Mouse (Mus musculus): Measurements from ENCODE around the gene Rcn3.

The Rcn3 gene

DNA sequence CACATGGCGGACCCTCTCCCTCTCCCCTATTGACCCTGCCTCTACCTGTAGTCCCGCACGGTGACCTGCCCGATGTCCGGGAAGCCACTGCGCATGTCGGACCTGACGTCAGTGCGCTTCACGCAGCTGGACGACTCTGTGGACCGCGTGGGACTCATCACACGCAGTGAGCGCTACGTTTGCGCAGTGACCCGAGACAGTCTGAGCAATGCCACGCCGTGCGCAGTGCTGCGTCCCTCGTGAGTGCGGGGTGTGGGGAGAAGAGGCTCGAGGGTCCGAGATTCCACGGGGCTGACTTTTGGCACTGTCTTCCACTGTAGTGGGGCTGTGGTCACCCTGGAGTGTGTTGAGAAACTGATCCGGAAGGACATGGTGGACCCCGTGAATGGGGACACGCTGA is 15.5 kb downstream of the Rcn3 start:
- intact Hi-C loops (cut with DNase I) = loop anchor here (5.0 kb wide), 1 partner anchor 126 kb away; the partner anchor contains the start of gene Ccdc155

DNA sequence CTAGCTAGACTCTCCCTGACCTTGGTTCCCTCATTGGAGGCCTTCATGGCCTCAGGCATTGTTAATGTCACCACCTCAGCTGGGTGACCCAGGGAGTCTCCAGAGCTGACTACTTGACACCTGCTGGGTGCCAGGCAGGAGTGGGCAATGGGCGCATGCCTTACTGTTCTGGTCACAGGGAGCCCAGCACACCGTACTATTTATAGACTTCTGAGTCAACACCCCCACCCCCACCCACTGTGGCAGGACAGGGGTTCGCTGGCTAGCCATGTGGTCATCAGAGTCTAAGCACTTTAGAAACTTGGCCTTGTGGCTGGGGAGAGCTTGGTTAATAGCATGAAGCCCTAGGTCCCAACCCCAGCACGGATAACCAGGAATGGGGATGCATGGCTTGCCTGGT is 16.6 kb downstream of the Rcn3 start:
- intact Hi-C loops (cut with DNase I) = loop anchor here (5.0 kb wide), 1 partner anchor 127 kb away; the partner anchor contains the start of gene Ccdc155

DNA sequence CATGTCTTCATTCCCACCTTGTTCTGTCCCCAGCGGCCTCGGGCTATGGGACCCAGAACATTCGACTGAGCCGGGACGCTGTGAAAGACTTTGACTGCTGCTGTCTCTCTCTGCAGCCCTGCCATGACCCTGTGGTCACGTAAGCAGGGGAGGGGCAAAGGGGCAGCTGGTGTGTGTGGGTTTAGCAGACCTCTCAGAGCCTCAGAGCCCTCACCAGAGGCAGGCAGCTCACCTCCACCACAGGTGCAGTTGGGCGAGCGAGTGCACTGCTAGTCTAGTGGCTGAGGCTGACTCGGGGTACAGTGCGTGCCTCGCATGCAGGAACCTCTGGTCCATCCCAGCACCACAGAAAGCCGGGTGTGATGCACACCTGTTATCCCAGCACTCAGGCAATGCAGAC is 18.1 kb downstream of the Rcn3 start:
- intact Hi-C loops (cut with DNase I) = loop anchor here (5.0 kb wide), 2 partner anchors 37 to 52 kb away; no protein-coding TSS in a partner anchor

DNA sequence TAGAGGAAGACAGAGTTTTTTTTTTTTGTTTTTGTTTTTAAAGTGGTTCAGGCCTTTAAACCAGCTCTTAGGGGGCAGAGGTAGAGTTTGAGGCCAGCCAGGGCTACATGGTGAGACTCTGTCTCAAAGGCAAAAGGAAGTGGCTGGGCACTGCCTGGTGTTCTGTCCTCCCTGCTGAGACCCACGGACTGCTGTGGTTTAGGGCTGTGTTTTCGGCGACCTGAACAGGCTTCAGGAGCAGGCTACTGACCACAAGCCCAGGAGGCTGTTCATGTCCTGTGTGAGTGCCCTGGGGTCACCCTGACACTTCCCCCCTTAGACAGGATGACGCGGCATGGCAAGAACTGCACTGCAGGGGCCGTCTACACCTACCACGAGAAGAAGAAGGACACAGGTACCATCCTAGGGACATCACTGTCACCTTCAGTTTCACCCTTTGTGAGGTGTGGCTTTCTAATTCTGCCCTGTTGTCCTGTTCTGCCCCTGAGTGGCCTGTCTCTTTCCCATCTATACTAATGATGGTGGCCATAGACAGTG is 18.8 kb downstream of the Rcn3 start:
- intact Hi-C loops (cut with DNase I) = loop anchor here (5.0 kb wide), 2 partner anchors 36 to 51 kb away; no protein-coding TSS in a partner anchor

DNA sequence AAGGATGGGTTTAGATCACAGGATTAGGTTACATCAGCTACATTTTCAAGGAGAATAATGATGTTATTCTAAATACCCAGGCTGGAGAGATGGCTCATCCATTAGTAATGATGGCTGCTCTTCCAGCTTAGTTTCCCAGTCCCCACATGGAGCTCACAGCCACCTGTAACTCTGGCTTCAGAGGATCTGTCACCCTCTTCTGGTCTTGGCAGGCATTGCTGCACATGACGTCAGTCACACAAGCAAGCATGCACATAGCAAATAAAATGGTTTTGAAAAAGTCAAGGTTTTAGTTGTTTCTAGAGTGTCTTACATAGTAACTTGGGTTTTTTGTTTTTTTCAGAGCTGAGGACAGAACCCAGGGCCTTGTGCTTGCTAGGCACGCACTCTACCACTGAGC is 19.8 kb downstream of the Rcn3 start:
- intact Hi-C loops (cut with DNase I) = loop anchor here (5.0 kb wide), 2 partner anchors 35 to 50 kb away; no protein-coding TSS in a partner anchor

DNA sequence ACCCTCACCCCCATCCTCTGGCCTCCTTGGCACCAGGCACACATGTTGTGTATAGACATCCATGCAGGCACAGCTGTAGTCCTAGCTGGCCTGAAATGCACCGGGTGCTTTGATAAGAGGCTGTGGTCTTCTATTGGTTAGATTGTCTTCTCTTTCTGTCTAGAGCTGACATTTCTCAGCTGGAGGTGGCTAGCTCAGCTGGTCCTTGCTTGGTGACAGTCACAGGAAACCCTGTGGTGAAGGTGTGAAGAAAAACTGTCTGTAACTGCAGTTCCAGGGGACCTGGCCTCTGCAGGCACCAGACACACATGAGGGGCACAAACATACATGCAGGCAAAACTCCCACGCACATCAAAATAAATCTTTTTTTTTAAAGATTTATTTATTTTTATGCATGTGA is 22.4 kb downstream of the Rcn3 start:
- intact Hi-C loops (cut with DNase I) = loop anchor here (5.0 kb wide), 2 partner anchors 32 to 47 kb away; no protein-coding TSS in a partner anchor

DNA sequence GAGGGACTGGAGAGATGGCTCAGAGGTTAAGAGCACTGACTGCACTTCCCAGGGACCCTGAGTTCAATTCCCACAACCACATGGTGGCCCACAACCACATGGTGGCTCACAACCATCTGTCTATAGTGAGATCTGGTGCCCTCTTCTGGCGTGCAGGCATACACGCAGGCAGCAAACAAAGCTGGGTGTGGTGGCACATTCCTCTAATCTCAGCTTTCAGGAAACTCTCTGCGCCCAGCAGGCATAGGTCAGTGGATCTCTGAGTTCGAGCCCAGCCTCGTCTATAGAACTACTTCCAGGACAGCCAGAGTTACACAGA is 24.1 kb downstream of the Rcn3 start:
- intact Hi-C loops (cut with DNase I) = loop anchor here (2.0 kb wide), 1 partner anchor 85 kb away; no protein-coding TSS in a partner anchor

DNA sequence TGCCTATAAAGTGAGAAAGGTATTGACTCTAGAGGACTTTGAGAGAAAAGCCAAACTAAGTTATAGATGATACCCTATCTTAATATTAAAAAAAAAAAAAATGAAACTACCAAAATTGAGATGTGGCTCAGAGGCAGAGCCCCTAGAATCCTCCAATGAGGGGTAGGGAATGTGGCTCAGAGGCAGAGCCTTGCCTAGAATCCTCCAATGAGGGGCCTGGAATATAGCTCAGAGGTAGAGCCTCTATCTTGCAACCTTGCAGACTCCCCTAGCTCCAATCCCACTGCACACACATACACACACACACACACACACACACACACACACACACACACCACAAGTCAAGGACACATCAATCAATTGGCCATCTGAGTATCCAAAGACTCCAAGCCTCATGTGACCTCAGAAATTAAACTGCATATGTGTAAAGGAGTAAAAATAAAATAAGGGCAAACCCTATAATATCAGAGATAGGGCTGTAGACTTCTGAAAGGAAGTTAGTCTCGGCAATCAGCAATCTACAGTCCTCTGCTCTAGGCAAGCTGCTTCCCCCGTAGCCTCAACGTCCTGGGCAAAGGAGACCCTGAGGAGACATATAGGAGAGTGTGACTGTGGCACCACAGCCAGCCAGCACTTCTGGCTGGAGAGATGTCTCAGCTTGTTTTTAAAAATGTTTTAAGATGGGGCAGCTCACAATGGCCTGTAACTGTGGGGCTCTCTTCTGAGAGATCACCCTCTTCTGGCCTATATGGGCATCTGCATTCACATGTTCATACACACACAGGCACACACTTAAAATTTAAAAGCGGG is 24.6 kb downstream of the Rcn3 start:
- intact Hi-C loops (cut with DNase I) = loop anchor here (2.0 kb wide), 1 partner anchor 85 kb away; no protein-coding TSS in a partner anchor

DNA sequence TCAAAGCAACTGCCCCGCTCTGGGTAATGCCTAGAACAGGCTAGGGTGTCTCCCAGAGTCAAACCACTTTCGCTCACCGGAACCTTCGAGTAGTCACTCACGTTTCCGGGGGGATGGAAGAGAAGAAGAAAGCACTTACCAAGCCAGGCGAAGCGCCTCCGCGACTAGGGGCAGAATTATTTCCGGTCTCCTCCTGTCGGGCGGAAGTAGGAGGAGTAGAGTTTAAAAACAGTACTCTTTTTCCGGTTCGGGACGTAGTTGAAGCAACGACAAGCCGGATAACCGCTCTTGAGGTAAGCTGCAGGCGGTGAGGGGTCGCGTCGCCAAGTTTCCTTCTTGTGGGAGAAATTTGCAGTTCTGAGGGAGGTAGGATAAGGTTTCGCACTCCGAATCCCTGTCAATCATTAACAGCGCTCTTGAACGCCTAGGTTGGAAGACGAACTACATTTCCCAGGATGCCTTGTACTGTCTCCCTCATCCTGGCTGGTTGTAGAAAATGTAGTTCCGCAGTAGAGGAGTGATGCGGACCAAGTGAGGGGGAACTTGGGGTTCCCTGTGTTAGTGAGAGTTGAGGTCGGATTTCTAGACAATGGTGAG is 29.7 kb downstream of the Rcn3 start, which contains the start of the genes Nosip and Prrg2:
Gene Nosip, plus strand, starts transcription at position 191 of the 597 bp plus-strand sequence.
Gene Prrg2, minus strand, starts transcription at position 439 of the 597 bp plus-strand sequence.
- intact Hi-C loops (cut with DNase I) = no loop called here

DNA sequence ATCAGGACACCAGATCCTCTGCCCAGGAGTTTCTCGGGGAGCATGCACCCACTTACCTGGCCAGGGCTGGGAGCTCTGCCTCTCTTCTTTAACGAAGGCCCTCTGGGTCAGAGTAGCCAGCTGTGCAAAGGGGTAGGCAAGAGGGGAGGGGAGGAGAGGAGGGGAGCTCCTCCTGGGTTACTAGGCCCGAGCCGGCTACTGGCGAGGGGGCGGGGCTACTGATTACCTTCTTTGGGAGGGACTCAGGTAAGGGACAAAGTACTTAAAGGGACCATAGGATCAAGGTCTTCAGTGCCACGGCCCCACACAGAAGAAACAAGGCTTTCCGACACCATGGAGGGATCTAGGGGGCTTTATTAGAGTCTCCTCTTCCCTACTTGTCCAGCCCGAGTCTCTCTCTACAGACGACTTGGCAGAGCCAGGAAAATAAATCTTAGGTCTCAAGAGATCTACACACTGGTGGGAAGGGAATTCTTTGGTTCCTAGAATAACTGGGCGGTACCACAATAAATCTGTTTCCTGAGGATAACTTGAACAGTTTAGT is 30.4 kb downstream of the Rcn3 start:
- intact Hi-C loops (cut with DNase I) = no loop called here

DNA sequence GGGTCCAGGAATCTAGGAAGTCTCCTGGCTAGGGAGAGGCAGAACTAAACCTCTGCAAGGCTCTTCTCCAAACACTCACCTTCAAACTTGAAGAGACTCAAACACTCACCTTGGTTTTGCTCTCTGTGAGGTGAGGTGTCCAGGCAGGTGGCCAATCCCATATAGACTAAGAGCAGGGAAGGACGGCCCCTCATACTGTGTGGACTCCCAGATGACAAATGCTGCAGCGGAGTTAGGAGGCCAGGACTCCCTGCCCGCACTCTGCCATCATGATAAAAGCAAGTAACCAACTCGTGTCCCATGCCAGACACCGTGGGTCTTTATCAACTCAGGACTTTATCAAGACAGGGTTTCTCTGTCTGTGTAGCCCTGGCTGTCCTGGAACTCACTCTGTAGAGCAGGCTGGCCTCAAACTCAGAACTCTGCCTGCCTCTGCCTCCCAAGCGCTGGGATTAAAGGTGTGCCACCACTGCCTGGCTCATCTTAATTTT is 31.3 kb downstream of the Rcn3 start:
- intact Hi-C loops (cut with DNase I) = no loop called here

DNA sequence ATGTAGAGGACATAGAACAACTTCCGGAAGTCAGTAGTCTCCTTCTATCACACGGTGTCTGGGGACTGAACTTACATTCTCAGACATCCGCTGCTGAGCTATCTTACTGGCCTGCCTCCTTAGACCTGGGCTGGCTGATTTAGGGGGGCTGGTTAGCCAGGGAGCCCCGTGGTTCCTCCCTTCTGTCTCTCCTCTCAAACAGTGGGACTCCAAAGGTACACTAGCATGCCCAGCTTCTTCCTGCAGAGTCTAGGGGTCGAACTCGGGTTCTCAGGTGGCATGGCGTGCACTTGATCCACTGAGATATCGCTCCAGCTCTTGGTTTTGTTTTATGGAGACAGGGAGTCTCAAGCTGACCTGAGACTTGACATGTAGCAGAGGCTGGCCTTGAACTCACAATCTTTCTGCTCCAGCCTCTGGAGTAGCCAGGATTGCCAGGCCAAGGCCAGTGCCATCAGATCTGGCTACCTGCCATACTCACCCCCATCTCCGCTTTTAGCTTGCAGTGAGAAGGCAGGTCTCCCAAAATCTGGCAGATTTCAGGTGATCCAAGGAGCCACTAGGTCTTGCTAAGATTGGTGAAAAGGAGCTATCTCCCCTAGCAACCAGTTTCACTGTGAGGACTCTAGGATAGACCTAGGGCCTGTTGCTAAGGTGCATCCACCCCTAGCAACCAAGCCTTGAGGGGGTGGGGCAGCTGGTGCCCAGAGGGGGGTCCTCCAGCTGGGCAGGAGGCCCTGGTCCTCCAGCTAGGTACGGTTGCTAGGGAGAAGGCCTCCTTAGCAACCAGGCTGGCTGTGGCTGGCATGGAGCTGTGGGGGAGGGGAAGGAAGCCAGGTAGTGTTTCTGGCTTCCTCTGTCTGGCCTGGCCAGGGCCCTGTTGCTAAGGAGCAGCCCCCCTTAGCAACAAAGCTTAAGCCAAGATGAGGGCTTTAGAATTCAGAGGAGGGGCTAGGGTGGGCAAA is 33.1 kb downstream of the Rcn3 start:
- intact Hi-C loops (cut with DNase I) = no loop called here

DNA sequence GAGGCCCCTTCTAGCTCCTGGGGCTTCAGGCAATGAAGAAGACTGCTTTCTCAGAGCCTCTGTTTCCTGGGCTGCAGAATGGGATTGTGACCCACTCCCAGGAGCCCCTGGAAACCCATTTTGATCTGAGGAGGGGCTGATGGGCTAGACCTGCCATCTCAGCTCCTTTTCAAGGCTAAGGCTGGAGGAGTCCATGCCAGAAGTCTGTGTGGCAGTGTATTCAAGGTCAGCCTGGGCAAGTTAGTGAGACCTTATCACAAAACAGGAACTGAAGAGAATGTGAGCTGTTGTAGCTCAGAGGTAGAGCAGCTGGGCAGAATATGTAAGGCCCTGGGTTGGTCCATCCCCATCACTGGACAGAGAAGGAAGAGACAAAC is 35.1 kb downstream of the Rcn3 start:
- intact Hi-C loops (cut with DNase I) = no loop called here

DNA sequence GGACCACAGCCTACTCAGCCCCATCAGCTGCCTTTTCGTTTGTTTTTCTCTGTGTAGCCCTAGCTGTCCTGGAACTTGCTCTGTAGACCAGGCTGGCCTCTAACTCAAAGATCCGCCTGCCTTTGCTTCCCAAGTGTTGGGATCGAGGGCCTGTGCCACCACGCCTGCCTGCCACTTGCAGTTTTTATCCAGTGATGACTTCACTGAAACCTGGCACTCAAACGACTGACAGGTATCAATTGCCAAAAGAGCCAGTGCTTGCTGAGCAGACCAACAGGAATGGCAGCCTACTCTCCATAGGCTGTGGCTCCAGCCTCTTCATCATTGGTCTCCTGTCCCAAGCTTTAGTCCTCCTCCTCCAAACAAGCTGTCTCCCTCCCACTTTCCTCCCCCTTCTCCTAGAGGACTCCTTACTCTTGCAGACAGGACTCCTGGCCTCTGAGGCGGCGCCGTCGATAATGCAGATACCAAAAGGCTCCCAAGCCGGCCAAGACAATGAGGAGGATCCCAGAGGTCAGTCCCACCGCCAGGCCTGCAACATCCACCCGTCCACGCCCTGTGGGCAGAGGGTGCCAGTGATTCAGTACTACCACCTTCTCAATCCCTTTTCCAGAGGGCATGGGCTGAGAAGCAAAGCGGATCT is 35.6 kb downstream of the Rcn3 start:
- intact Hi-C loops (cut with DNase I) = no loop called here

DNA sequence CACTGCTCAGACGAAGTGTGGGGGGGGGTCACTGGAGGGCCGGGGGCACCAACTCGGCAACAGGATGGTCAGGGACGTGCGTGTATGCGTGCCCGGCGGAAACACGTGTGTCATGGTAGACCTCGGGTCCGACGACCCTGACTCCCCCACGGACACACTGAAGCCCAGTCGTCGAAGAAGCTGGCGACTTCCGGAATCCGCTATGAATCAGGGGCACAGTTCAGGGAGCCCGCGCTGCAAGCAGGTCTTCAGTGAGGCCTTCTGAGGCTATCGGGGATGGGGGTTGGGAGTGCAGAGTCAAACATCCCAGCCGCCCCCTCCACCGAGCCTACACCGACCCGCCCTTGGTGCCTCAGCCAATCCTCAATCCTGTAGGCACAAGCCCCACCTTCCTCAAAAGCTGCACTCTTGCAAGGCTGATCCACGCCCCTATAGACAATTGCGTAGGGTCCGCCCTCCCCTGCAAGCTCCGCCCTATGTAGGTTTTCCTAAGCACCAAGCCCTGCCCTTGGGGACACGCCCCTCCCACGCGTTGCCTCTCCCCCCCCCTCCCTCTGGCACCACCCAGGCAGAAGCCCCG is 38.0 kb downstream of the Rcn3 start:
- intact Hi-C loops (cut with DNase I) = loop anchor here (5.0 kb wide), 1 partner anchor 37 kb away; the partner anchor contains the start of genes Rras and Scaf1

DNA sequence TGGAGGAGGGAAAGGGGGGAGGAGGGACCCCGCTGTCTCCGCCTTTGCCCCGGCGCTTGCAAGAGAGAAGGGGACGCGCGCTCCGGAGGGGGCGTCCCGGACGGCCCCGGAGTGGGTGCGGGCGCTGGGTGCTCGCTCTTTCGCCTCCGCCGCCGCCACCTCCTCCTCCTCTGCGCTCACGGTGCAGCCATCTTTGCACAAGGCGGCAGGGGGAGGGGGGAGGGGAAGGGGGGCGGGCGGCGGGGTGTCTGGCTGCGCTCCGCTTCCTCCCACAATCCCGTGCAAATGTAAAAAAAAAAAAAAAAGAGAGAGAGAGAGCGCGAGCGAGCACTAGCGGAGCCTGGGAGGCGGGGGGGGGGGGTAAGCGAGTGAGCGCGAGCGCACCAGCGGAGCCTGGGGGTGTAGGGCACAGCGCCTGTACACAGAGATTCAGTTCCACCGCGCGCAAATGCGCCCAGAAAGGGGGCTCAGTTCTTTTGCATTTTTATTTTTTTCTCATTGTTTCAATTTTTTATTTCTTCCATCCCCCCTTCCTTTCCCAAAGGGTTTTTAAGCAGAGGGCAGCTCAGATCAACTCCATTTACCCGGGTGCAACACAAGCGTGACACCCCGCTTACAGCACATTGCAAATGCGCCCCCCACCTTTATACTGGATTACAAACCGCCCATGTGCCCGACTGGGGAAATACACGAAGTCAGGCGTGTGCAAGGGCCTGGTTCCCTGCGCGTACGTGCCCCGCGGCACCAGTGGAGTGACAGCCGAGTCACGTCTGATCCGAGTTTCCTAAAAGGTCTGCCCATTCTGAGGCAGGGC is 38.7 kb downstream of the Rcn3 start:
- intact Hi-C loops (cut with DNase I) = loop anchor here (5.0 kb wide), 1 partner anchor 36 kb away; the partner anchor contains the start of genes Rras and Scaf1

DNA sequence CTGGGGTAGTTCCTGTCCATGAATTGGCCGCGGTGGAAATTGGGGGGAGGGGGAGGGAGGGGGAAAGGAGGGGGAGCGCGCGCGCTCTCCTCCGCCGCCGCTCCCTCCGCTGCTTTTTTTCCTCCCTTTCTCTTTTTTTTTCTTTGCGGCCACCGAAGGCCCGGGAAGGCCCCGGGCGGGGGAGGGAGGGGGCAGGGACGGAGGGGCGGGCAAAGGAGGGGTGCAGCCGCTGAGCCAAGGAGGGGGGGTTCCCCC is 39.2 kb downstream of the Rcn3 start, which contains the start of gene Prr12:
Gene Prr12, minus strand, starts transcription at position 20 of the 255 bp plus-strand sequence.
- intact Hi-C loops (cut with DNase I) = loop anchor here (5.0 kb wide), 1 partner anchor 35 kb away; the partner anchor contains the start of genes Rras and Scaf1

DNA sequence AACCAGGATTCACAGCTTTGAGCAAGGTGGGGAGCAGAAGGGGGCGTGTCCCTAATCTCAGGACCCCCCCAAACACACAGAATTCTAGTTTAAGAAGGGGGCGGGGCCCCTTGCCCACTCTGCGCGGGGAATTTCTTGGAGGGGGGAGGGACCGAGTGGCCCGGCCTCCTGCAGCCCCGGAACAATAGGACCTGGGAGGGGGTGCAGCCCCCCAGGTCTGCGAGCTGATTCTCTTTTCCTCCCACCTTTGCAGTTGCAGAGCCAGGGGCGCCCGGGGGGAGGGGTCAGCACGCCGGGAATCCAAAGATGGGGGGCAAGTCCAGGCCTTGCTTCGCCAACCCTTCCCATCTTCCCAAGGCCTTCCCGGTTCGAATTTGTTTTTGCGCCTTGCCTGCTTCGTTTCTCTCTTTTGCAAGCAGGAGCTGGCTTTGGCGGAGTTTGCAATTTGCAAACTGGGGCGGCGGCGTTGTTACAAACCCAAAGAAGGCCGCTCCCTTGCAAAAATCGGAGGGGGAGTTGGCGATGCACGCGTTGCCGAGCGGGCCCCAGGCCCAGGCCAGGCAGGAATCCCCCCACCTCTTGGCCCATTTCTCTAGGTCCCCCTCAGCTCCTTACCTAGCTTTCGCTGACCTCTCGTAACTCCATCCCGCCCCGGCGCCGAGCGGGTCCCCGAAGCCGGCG is 39.7 kb downstream of the Rcn3 start:
- intact Hi-C loops (cut with DNase I) = loop anchor here (5.0 kb wide), 1 partner anchor 35 kb away; the partner anchor contains the start of genes Rras and Scaf1
